25 mouse cellular contexts compared by ENCODE assay signal in the genomic region with DNA sequence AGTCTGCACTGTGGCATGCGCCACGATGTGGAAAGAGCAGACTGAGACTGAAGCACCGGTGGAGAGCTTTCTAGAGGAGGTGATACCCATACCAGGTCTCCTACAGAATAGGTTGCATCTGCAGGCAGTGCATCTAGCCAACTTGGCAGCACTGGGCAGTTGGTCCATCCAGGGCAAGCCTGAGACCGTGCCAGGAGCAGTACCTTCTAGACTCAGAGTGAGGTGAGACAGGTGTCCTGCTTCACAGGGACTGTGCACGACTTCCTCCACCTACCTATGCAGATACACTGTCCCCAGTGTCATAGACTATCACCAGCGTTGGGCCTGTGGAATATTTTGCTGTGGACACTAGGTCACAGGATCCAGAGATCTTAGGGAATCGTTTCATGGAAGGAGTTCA.
A peak's percentile ranks its signal among the peaks of the same experiment; 100 is the strongest.
DNase-seq lines count a peak whose midpoint lies in the region; ATAC-seq lines count a peak whose summit lies in the region.
"Had no signal": no experiment of that assay in that cellular context is flagged by ENCODE, and none has a peak within 500 bp of the region (broad histone marks: within the 10 kb centered on the region; RNA-seq: fewer than 3 reads in every experiment).

No protein-coding gene starts in this region.

- H3K4me1 ChIP-seq in megakaryocyte, embryonic 14.5 days, result no peaks in the 10 kb centered on the region
- H3K4me1 ChIP-seq in hindbrain, embryonic 10.5 days (replicated peaks), result peaks cover 21% of the 10 kb centered on the region
- H3K4me1 ChIP-seq: liver, embryonic 15.5 days; lung, embryonic 15.5 days; stomach, embryonic 15.5 days had no signal

- H3K36me3 ChIP-seq in megakaryocyte, embryonic 14.5 days (replicated peaks; ENCODE audit: low read length), result no peaks in the 10 kb centered on the region
- peaks cover 17% of the 10 kb centered on the region; the same call in 1 of the 2 replicates for H3K36me3 ChIP-seq in hindbrain, embryonic 10.5 days
- H3K36me3 ChIP-seq: embryonic facial prominence, embryonic 12.5 days; limb, embryonic 12.5 days; liver, embryonic 15.5 days; lung, embryonic 15.5 days; midbrain, embryonic 13.5 days; stomach, embryonic 15.5 days had no signal

- peak; percentile 76 for ATAC-seq in cerebellum, adult (ENCODE audit: insufficient number of reproducible peaks, low FRiP score, low TSS enrichment)
- no peak for ATAC-seq in megakaryocyte, adult 5-6 weeks (ENCODE audit: poor library complexity, severe bottlenecking)
- ATAC-seq: activated CD4-positive, CD25-positive, alpha-beta regulatory T cell, adult 4 months; forebrain, embryonic 14.5 days; hindbrain, embryonic 16.5 days; midbrain, embryonic 13.5 days had no signal

- 95% methylated on average over 7 of the region's 7 CpGs for WGBS in hindbrain, embryonic 10.5 days

- no peaks in the 10 kb centered on the region for H3K27me3 ChIP-seq in megakaryocyte, embryonic 14.5 days (replicated peaks)
- H3K27me3 ChIP-seq in hindbrain, embryonic 10.5 days (ENCODE audit: insufficient read depth, poor library complexity, severe bottlenecking), result no peaks in the 10 kb centered on the region
- H3K27me3 ChIP-seq: CH12.LX; embryonic facial prominence, embryonic 12.5 days; limb, embryonic 12.5 days; liver, embryonic 15.5 days; lung, embryonic 15.5 days; midbrain, embryonic 13.5 days; stomach, embryonic 15.5 days had no signal

- H3K9me3 ChIP-seq in megakaryocyte, embryonic 14.5 days, result peaks cover 68% of the 10 kb centered on the region
- no peaks in the 10 kb centered on the region for H3K9me3 ChIP-seq in hindbrain, embryonic 10.5 days
- H3K9me3 ChIP-seq: embryonic facial prominence, embryonic 12.5 days; limb, embryonic 12.5 days; lung, embryonic 15.5 days; midbrain, embryonic 13.5 days; stomach, embryonic 15.5 days had no signal

- no peak for DNase-seq in cerebellum, postnatal 4 days (ENCODE audit: low spot score in 2 of 2)
- DNase-seq in cerebellum, postnatal 10 days, result peak; percentile 58 to 76
- no peak for DNase-seq in heart, adult 9 months (ENCODE audit: low spot score in 2 of 2)
- no peak for DNase-seq in frontal cortex, postnatal 25 days (ENCODE audit: low spot score in 2 of 2)
- no peak for DNase-seq in hindbrain, embryonic 10.5 days (ENCODE audit: low spot score)
- DNase-seq: adrenal gland, adult 2 months; adrenal gland, postnatal 36 days; heart, postnatal 14 days; kidney, adult 8-10 months; kidney, postnatal 14 days; right cerebral cortex, postnatal 14 days had no signal

- peak overlapping the region; percentile 54 for H3K4me3 ChIP-seq in megakaryocyte, embryonic 14.5 days (replicated peaks)
- no peak overlapping the region for H3K4me3 ChIP-seq in hindbrain, embryonic 10.5 days
- H3K4me3 ChIP-seq: embryonic facial prominence, embryonic 12.5 days; left cerebral cortex, adult 2 months; limb, embryonic 12.5 days; liver, embryonic 15.5 days; lung, embryonic 15.5 days; midbrain, embryonic 13.5 days; stomach, embryonic 15.5 days had no signal

- no peak overlapping the region for H3K27ac ChIP-seq in hindbrain, embryonic 10.5 days
- H3K27ac ChIP-seq: embryonic facial prominence, embryonic 12.5 days; left cerebral cortex, adult 2 months; limb, embryonic 12.5 days; liver, embryonic 15.5 days; lung, embryonic 15.5 days; midbrain, embryonic 13.5 days; stomach, embryonic 15.5 days had no signal

Comparison
In these comparisons a context has a peak if more than half of its experiments do, and no peak if none do; other contexts are left out.
1. DNase-seq: peak in cerebellum, postnatal 10 days (2 of 2); none in cerebellum, postnatal 4 days (0 of 2), heart, adult 9 months (0 of 2), frontal cortex, postnatal 25 days (0 of 2) and hindbrain, embryonic 10.5 days (single experiment).